27 mouse cellular contexts compared by ENCODE assay signal in the genomic region with DNA sequence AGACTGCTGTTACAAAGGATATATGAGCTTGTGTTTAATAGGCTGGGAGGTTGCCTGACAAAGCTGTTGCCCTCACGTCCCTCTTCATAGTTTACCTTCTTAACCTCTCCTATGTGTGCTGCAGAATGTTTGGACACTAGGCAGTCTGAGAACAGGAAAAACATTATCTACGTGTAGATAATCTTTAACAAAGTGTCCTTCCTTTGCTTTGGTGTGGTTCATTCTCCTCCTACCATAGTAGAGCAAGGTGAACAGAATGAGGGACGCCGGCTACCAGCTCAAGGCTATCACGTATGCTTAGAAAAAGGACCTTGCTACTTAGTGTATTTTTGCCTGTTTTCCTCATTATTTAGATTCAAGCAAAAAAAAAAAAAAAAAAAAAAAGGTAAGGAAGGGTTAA. TPM values are rescaled to one million over a fixed set of nuclear protein-coding genes. Genes with fewer than 3 reads are reported as not detected.
DNase-seq lines count a peak whose midpoint lies in the region; ATAC-seq lines count a peak whose summit lies in the region.
"Had no signal": no experiment of that assay in that cellular context is flagged by ENCODE, and none has a peak within 500 bp of the region (broad histone marks: within the 10 kb centered on the region; RNA-seq: fewer than 3 reads in every experiment).

No protein-coding gene starts in this region.

- H3K36me3 ChIP-seq in kidney, embryonic 15.5 days, result no peaks in the 10 kb centered on the region
- H3K36me3 ChIP-seq in liver, embryonic 15.5 days (replicated peaks), result no peaks in the 10 kb centered on the region
- no peaks in the 10 kb centered on the region for H3K36me3 ChIP-seq in liver, embryonic 11.5 days (ENCODE audit: control insufficient read depth, insufficient read depth, low read length)
- H3K36me3 ChIP-seq: embryonic facial prominence, embryonic 10.5 days; embryonic facial prominence, embryonic 13.5 days; forebrain, embryonic 12.5 days; forebrain, embryonic 15.5 days; heart, embryonic 12.5 days; heart, embryonic 15.5 days; hindbrain, embryonic 10.5 days; hindbrain, embryonic 13.5 days had no signal

- H3K4me2 ChIP-seq in kidney, embryonic 15.5 days, result no peak overlapping the region
- no peak overlapping the region for H3K4me2 ChIP-seq in liver, embryonic 15.5 days
- no peak overlapping the region for H3K4me2 ChIP-seq in liver, embryonic 11.5 days
- H3K4me2 ChIP-seq: embryonic facial prominence, embryonic 13.5 days; forebrain, embryonic 12.5 days; forebrain, embryonic 15.5 days; heart, embryonic 12.5 days; heart, embryonic 15.5 days; hindbrain, embryonic 13.5 days had no signal

- H3K27me3 ChIP-seq in kidney, embryonic 15.5 days, result no peaks in the 10 kb centered on the region
- no peaks in the 10 kb centered on the region for H3K27me3 ChIP-seq in liver, embryonic 15.5 days
- no peaks in the 10 kb centered on the region for H3K27me3 ChIP-seq in liver, embryonic 11.5 days (replicated peaks; ENCODE audit: control insufficient read depth, insufficient read depth, low read length)
- H3K27me3 ChIP-seq: forebrain, embryonic 12.5 days; forebrain, embryonic 15.5 days; heart, embryonic 12.5 days; heart, embryonic 15.5 days; hindbrain, embryonic 13.5 days had no signal

- peak; percentile 16 for DNase-seq in kidney, adult 18-20 months
- DNase-seq in kidney, postnatal 4 days, result no peak
- DNase-seq in kidney, postnatal 10 days, result no peak
- no peak for DNase-seq in liver, embryonic 11.5 days (ENCODE audit: low spot score)
- DNase-seq: adrenal gland, adult 8-10 months; adrenal gland, postnatal 25 days; cerebellum, adult 11-12 months; cerebellum, adult 8-10 months; cerebellum, postnatal 10 days; cerebellum, postnatal 36 days; embryo, embryonic 11 days; gastrocnemius, postnatal 25 days; heart, adult 18-20 months; heart, postnatal 10 days; heart, postnatal 36 days had no signal

- H3K4me1 ChIP-seq in kidney, embryonic 15.5 days, result peaks cover 39% of the 10 kb centered on the region
- H3K4me1 ChIP-seq in liver, embryonic 15.5 days (replicated peaks), result peaks cover 4% of the 10 kb centered on the region; the same call in 1 of the 2 replicates
- H3K4me1 ChIP-seq in liver, embryonic 11.5 days (replicated peaks; ENCODE audit: control insufficient read depth, insufficient read depth, low read length), result no peaks in the 10 kb centered on the region; the same call in 1 of the 2 replicates
- H3K4me1 ChIP-seq: forebrain, embryonic 12.5 days; hindbrain, embryonic 13.5 days had no signal

- no peak for ATAC-seq in kidney, embryonic 15.5 days (replicated peaks; ENCODE audit: low FRiP score)
- ATAC-seq in liver, embryonic 15.5 days (ENCODE audit: insufficient read depth), result peak; percentile 35; the same call in 1 of the 2 replicates
- ATAC-seq in liver, embryonic 11.5 days (replicated peaks; ENCODE audit: low FRiP score), result no peak
- ATAC-seq: activated CD4-positive, CD25-positive, alpha-beta regulatory T cell, adult 4 months; forebrain, embryonic 15.5 days had no signal

- no peak overlapping the region for H3K4me3 ChIP-seq in kidney, embryonic 15.5 days (replicated peaks)
- no peak overlapping the region for H3K4me3 ChIP-seq in liver, embryonic 15.5 days (replicated peaks)
- H3K4me3 ChIP-seq in liver, embryonic 11.5 days (ENCODE audit: low read depth, low read length), result no peak overlapping the region
- H3K4me3 ChIP-seq: embryonic facial prominence, embryonic 10.5 days; embryonic facial prominence, embryonic 13.5 days; erythroblast, embryonic 14.5 days; forebrain, embryonic 12.5 days; forebrain, embryonic 15.5 days; heart, embryonic 12.5 days; heart, embryonic 15.5 days; hindbrain, embryonic 10.5 days; hindbrain, embryonic 13.5 days had no signal

- 0 out of 2 replicates have a peak overlapping the region, but pooled peaks have one; percentile 13 for H3K27ac ChIP-seq in kidney, embryonic 15.5 days
- H3K27ac ChIP-seq in liver, embryonic 15.5 days (replicated peaks), result no peak overlapping the region
- no peak overlapping the region for H3K27ac ChIP-seq in liver, embryonic 11.5 days (ENCODE audit: low read depth, low read length)
- H3K27ac ChIP-seq: embryonic facial prominence, embryonic 10.5 days; embryonic facial prominence, embryonic 13.5 days; forebrain, embryonic 12.5 days; forebrain, embryonic 15.5 days; heart, embryonic 15.5 days; hindbrain, embryonic 10.5 days; hindbrain, embryonic 13.5 days had no signal

- no peaks in the 10 kb centered on the region for H3K9me3 ChIP-seq in kidney, embryonic 15.5 days (replicated peaks)
- no peaks in the 10 kb centered on the region for H3K9me3 ChIP-seq in liver, embryonic 15.5 days (replicated peaks)
- H3K9me3 ChIP-seq in liver, embryonic 11.5 days (ENCODE audit: control insufficient read depth, low read length), result no peaks in the 10 kb centered on the region
- H3K9me3 ChIP-seq: embryonic facial prominence, embryonic 10.5 days; embryonic facial prominence, embryonic 13.5 days; forebrain, embryonic 12.5 days; forebrain, embryonic 15.5 days; heart, embryonic 12.5 days; heart, embryonic 15.5 days; hindbrain, embryonic 10.5 days; hindbrain, embryonic 13.5 days had no signal

- no peak overlapping the region for H3K9ac ChIP-seq in kidney, embryonic 15.5 days
- H3K9ac ChIP-seq in liver, embryonic 15.5 days, result no peak overlapping the region
- no peak overlapping the region for H3K9ac ChIP-seq in liver, embryonic 11.5 days (ENCODE audit: low read depth, low read length)
- H3K9ac ChIP-seq: embryonic facial prominence, embryonic 13.5 days; forebrain, embryonic 12.5 days; forebrain, embryonic 15.5 days; heart, embryonic 12.5 days; heart, embryonic 15.5 days; hindbrain, embryonic 13.5 days had no signal

- WGBS in kidney, embryonic 15.5 days, result 71% methylated on average over 5 of the region's 5 CpGs
- WGBS in liver, embryonic 15.5 days (ENCODE audit: insufficient replicate concordance), result 44% methylated on average over 5 of the region's 5 CpGs
- WGBS in liver, embryonic 11.5 days, result 56% methylated on average over 5 of the region's 5 CpGs

RNA-seq across cellular contexts. Expression of gene Fzd4, which starts 24.6 kb away (rescaled TPM):
- 27.1 and 27.5 TPM in 2 replicates for polyA plus RNA-seq in kidney, embryonic 15.5 days (2015; fragmentation: Nextera tagmentation; extraction: Ambion mirVana)
- polyA plus RNA-seq in liver, embryonic 15.5 days (2015; fragmentation: Nextera tagmentation; extraction: Ambion mirVana), result 1.9 and 2.4 TPM in 2 replicates
- polyA plus RNA-seq in liver, embryonic 11.5 days (2014; fragmentation: Nextera tagmentation; extraction: Ambion mirVana), result 7.8 and 8.3 TPM in 2 replicates
- polyA plus RNA-seq: activated CD4-positive, CD25-positive, alpha-beta regulatory T cell, adult 4 months; erythroblast, embryonic 14.5 days had no signal

RNA-seq across cellular contexts. Expression of gene Tmem135, which starts 24.8 kb away (rescaled TPM):
- 33.7 and 34.0 TPM in 2 replicates for polyA plus RNA-seq in kidney, embryonic 15.5 days (2015; fragmentation: Nextera tagmentation; extraction: Ambion mirVana)
- polyA plus RNA-seq in liver, embryonic 15.5 days (2015; fragmentation: Nextera tagmentation; extraction: Ambion mirVana), result 15.3 and 16.4 TPM in 2 replicates
- 27.0 and 28.9 TPM in 2 replicates for polyA plus RNA-seq in liver, embryonic 11.5 days (2014; fragmentation: Nextera tagmentation; extraction: Ambion mirVana)
